Comparison of ENCODE assay signal across 16 mouse cellular contexts in the genomic region with DNA sequence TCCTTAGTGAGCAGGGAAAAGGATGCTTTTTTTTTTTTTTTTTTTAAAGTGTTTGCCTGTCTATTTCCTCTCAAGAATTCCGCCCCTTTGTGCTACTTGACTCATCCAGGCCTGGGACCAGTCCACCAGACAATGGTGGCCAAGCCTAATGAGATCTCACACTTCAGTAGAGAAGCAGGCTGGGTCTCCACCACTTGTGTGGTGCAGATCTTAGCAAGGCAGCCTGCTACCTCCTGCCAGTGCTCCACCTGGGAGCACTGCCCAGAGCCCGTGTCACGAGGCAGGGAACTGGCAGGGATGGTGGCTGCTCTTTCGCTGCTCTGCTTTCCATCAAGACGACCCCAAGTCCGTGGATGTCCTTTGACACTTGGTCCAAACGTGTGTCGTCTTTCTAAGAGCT. TPM values are rescaled to one million over a fixed set of nuclear protein-coding genes. Genes with fewer than 3 reads are reported as not detected.
DNase-seq lines count a peak whose midpoint lies in the region; ATAC-seq and TF ChIP-seq lines count a peak whose summit lies in the region.
"Had no signal": no experiment of that assay in that cellular context is flagged by ENCODE, and none has a peak within 500 bp of the region (broad histone marks: within the 10 kb centered on the region; RNA-seq: fewer than 3 reads in every experiment).

No protein-coding gene starts in this region.

- H3K27ac ChIP-seq in heart, embryonic 10.5 days: no peak overlapping the region
- 0 out of 2 replicates have a peak overlapping the region, but pooled peaks have one; percentile 26 for H3K27ac ChIP-seq in lung, embryonic 14.5 days (ENCODE audit: low read depth)
- H3K27ac ChIP-seq: embryonic facial prominence, embryonic 10.5 days; forebrain, embryonic 15.5 days; midbrain, embryonic 12.5 days had no signal

- H3K4me1 ChIP-seq in heart, embryonic 10.5 days: peaks cover 47% of the 10 kb centered on the region
- H3K4me1 ChIP-seq in lung, embryonic 14.5 days (ENCODE audit: insufficient read depth): 0 out of 2 replicates have a peak, but pooled peaks cover 10% of the 10 kb centered on the region

- H3K4me3 ChIP-seq in heart, embryonic 10.5 days: no peak overlapping the region
- H3K4me3 ChIP-seq in lung, embryonic 14.5 days (ENCODE audit: low read depth, low read length): no peak overlapping the region
- H3K4me3 ChIP-seq: embryonic facial prominence, embryonic 10.5 days; forebrain, embryonic 15.5 days; midbrain, embryonic 12.5 days had no signal

- 56% methylated on average over 8 of the region's 8 CpGs for WGBS in heart, embryonic 10.5 days
- 55% methylated on average over 8 of the region's 8 CpGs for WGBS in lung, embryonic 14.5 days

- DNase-seq in heart, adult 11 months: peak; percentile 94
- DNase-seq in heart, embryonic 10.5 days (ENCODE audit: low spot score): no peak
- DNase-seq in lung, embryonic 14.5 days: peak; percentile 22
- DNase-seq in lung, adult 18-20 months: no peak
- DNase-seq in brain, adult 2 months (ENCODE audit: low read depth, low spot score): peak; percentile 81
- peak; percentile 21 for DNase-seq in retina, embryonic 14.5 days (ENCODE audit: low spot score)
- DNase-seq in kidney, adult 11 months: no peak
- DNase-seq: adrenal gland, postnatal 10 days; gastrocnemius, postnatal 14 days; kidney, adult 2 months; kidney, postnatal 10 days; lung, postnatal 10 days; thymus, postnatal 4 days had no signal

- no peak overlapping the region for H3K9ac ChIP-seq in lung, embryonic 14.5 days
- H3K9ac ChIP-seq: forebrain, embryonic 15.5 days; midbrain, embryonic 12.5 days had no signal

- H3K36me3 ChIP-seq in heart, embryonic 10.5 days: 0 out of 2 replicates have a peak, but pooled peaks cover 7% of the 10 kb centered on the region
- peaks cover 6% of the 10 kb centered on the region; the same call in 1 of the 2 replicates for H3K36me3 ChIP-seq in lung, embryonic 14.5 days (ENCODE audit: insufficient read depth)
- H3K36me3 ChIP-seq: forebrain, embryonic 15.5 days had no signal

- no peak for TF ChIP-seq CTCF in lung, embryonic 14.5 days (IDR thresholded peaks at IDR 0.05; ENCODE audit: low read depth)

- H3K27me3 ChIP-seq in heart, embryonic 10.5 days (ENCODE audit: insufficient read depth, poor library complexity, severe bottlenecking): no peaks in the 10 kb centered on the region
- H3K27me3 ChIP-seq in lung, embryonic 14.5 days (ENCODE audit: insufficient read depth, low read length): no peaks in the 10 kb centered on the region
- H3K27me3 ChIP-seq: forebrain, embryonic 15.5 days; midbrain, embryonic 12.5 days had no signal

- ATAC-seq in lung, embryonic 14.5 days (ENCODE audit: insufficient read depth): no peak
- ATAC-seq: forebrain, embryonic 15.5 days had no signal

- H3K9me3 ChIP-seq in heart, embryonic 10.5 days: no peaks in the 10 kb centered on the region
- no peaks in the 10 kb centered on the region for H3K9me3 ChIP-seq in lung, embryonic 14.5 days (ENCODE audit: low read depth, low read length)
- H3K9me3 ChIP-seq: embryonic facial prominence, embryonic 10.5 days; forebrain, embryonic 15.5 days had no signal

- H3K4me2 ChIP-seq in lung, embryonic 14.5 days: no peak overlapping the region
- H3K4me2 ChIP-seq: forebrain, embryonic 15.5 days; midbrain, embryonic 12.5 days had no signal

RNA-seq across cellular contexts. Expression of a gene that starts 25.3 kb away (rescaled TPM):
- 13.8 and 16.6 TPM in 2 replicates for polyA plus RNA-seq in heart, embryonic 10.5 days (2016; fragmentation: Nextera tagmentation; extraction: Ambion mirVana)
- 37.2 and 39.8 TPM in 2 replicates for polyA plus RNA-seq in lung, embryonic 14.5 days (2014; fragmentation: Nextera tagmentation; extraction: Ambion mirVana)

Comparison
In these comparisons a context has a peak if more than half of its experiments do, and no peak if none do; other contexts are left out.
1. DNase-seq: peak in heart, adult 11 months (single experiment), lung, embryonic 14.5 days (single experiment), brain, adult 2 months (single experiment) and retina, embryonic 14.5 days (single experiment); none in heart, embryonic 10.5 days (single experiment), lung, adult 18-20 months (0 of 2) and kidney, adult 11 months (single experiment).